Mouse (Mus musculus) embryo, embryonic 10.5 days (tissue): ENCODE results near the gene Celf3.

Experiments used
- DNase-seq: peaks from one replicate; pipeline ENCODE4 v3.0.0-alpha.2; 2015; ENCODE audit warnings: low spot score

Gene Celf3

GRCm38 (mm10) chr3:94480291-94480884, 2.3 kb downstream of the Celf3 start, which contains the start of gene Riiad1:
TSS of gene Riiad1 (minus strand) at chr3:94480341.
- DNase-seq: peak; percentile 27

GRCm38 (mm10) chr3:94481429-94481828, 3.3 kb downstream of the Celf3 start:
- DNase-seq: no peak

- DNase-seq: no peak
Measured at GRCm38 (mm10) chr3:94482764-94483385, 4.8 kb downstream of the Celf3 start.

- DNase-seq: peak; percentile 94
Measured at GRCm38 (mm10) chr3:94483790-94484439, 5.8 kb downstream of the Celf3 start.

GRCm38 (mm10) chr3:94485922-94486321, 7.8 kb downstream of the Celf3 start:
- DNase-seq: no peak

- no peak for DNase-seq
Measured at GRCm38 (mm10) chr3:94487581-94487980, 9.5 kb downstream of the Celf3 start.

GRCm38 (mm10) chr3:94497162-94497561, 19.1 kb downstream of the Celf3 start:
- DNase-seq: no peak

- DNase-seq: peak; percentile 69
Measured at GRCm38 (mm10) chr3:94502243-94502642, 24.1 kb downstream of the Celf3 start.

GRCm38 (mm10) chr3:94506664-94507063, 28.6 kb downstream of the Celf3 start:
- peak; percentile 28 for DNase-seq

- no peak for DNase-seq
Measured at GRCm38 (mm10) chr3:94526731-94527130, 48.6 kb downstream of the Celf3 start.

- DNase-seq: peak; percentile 29
Measured at GRCm38 (mm10) chr3:94533968-94534367, 55.9 kb downstream of the Celf3 start.

GRCm38 (mm10) chr3:94537187-94537586, 59.1 kb downstream of the Celf3 start:
- no peak for DNase-seq
